Mouse (Mus musculus): ENCODE measurements around the gene Tlr3. TPM values are rescaled to one million over a fixed set of nuclear protein-coding genes. Genes with fewer than 3 reads are reported as not detected.

Tlr3 gene
- polyA plus RNA-seq, 1 experiment from 2014 or later: 2.0 TPM

DNA sequence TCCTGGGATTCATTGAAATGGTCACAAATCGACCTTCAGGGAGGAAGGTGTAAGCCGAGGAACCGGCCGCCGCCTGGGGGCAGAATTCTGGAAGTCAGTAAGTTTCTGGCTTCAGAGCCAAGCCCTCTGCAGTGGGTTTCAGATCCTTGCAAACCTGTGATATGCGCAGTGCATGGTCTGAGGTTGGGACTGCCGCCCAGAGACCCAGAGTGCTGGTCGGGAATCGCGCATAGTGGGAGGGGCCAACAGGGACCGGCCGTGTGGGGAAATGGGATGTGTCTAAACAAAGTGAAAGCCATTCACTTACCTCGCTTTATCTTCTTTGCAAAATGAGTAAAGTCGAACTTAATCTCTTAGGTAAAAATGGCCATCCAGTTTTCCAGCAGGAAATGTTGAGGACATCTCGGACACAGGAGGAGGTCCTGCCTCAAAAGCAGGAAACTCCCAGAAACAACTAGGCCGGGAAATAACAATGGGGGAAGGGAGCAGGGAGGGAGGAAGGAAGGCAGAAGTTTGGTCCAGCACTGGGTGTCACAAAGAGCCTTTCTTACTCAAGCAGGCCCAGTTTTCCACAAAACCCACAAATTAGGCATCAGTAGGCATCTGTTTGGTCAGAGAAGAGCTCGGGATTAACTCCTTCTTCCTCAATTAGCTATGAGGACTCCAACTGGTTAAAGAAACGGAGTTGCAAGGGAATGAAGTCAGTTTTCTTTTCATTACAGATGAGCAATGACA is 567 bp downstream of the Tlr3 start:
- no peak overlapping the region for H3K27ac ChIP-seq (replicated peaks; ENCODE audit: low read depth, low read length)

DNA sequence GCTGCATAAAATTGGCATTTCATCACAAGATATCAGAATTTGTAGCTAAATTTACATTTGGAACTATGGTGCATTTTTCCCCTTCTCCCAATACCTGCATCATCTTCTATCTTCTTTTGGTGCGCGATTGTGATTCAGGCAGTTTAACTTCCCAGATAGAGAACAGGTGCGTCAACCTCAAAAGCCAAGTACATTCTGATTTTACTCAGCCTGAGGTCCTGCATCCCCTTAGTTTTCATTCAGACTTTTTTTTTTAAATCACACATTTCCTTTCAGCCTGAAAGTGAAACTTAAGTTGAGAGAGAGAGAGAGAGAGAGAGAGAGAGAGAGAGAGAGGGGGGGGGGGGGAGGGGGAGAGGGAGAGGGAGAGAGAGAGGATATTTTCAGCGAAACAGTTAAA is 1.2 kb downstream of the Tlr3 start:
- no peaks in the 10 kb centered on the region for H3K9me3 ChIP-seq (ENCODE audit: control insufficient read depth, low read length)
- peak overlapping the region; percentile 53 for H3K4me2 ChIP-seq (ENCODE audit: low read length)
- 50% methylated on average over 4 of the region's 4 CpGs for WGBS
- DNase-seq: no peak
- H3K27ac ChIP-seq (replicated peaks; ENCODE audit: low read depth, low read length): no peak overlapping the region
- no peak for ATAC-seq (ENCODE audit: low FRiP score, low TSS enrichment)
- no peaks in the 10 kb centered on the region for H3K27me3 ChIP-seq (ENCODE audit: control insufficient read depth, insufficient read depth, low read length)
- peak overlapping the region; percentile 3; the same call in 1 of the 2 replicates for H3K4me3 ChIP-seq (replicated peaks; ENCODE audit: low read depth, low read length)
- no peak overlapping the region for H3K9ac ChIP-seq (replicated peaks; ENCODE audit: low read length)
- H3K4me1 ChIP-seq (ENCODE audit: control insufficient read depth, insufficient read depth, low read length): no peaks in the 10 kb centered on the region
- H3K36me3 ChIP-seq (ENCODE audit: control insufficient read depth, insufficient read depth, low read length): no peaks in the 10 kb centered on the region

More for the DNA sequence above, 567 bp downstream of the Tlr3 start:
- WGBS: 9% methylated on average over 18 of the region's 18 CpGs
- no peaks in the 10 kb centered on the region for H3K27me3 ChIP-seq (ENCODE audit: control insufficient read depth, insufficient read depth, low read length)
- DNase-seq (peak; percentile 67), ATAC-seq (ENCODE audit: low FRiP score, low TSS enrichment) (peak; percentile 62; the same call in 1 of the 2 replicates)
- H3K4me2 ChIP-seq (ENCODE audit: low read length): peak overlapping the region; percentile 53
- H3K9ac ChIP-seq (replicated peaks; ENCODE audit: low read length): no peak overlapping the region
- H3K9me3 ChIP-seq (ENCODE audit: control insufficient read depth, low read length): no peaks in the 10 kb centered on the region
- H3K4me1 ChIP-seq (ENCODE audit: control insufficient read depth, insufficient read depth, low read length): no peaks in the 10 kb centered on the region
- peak overlapping the region; percentile 3; the same call in 1 of the 2 replicates for H3K4me3 ChIP-seq (replicated peaks; ENCODE audit: low read depth, low read length)
- H3K36me3 ChIP-seq (ENCODE audit: control insufficient read depth, insufficient read depth, low read length): no peaks in the 10 kb centered on the region

DNA sequence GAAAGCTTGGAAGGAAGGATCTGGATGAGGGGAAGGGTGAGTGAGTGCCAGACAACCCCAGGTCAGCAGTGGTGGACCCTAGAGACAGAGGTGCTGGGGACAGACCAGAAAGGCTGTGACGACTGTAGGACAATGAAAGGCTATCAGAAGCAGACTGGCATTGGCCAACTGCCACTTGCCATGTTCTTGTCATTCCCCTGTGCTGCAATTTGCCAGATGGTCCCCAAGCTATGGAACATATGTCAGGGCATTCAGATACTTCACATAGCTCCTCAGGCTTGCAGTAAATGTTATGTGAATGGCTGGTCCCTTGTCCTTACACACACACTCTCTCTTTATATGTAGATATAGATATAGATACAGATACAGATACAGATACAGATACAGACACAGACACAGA is 27.6 kb downstream of the Tlr3 start:
- Histone ChIP-seq H3K9ac (replicated peaks; ENCODE audit: low read length) (no peak overlapping the region), H3K4me3 (replicated peaks; ENCODE audit: low read depth, low read length) (no peak overlapping the region), H3K36me3 (ENCODE audit: control insufficient read depth, insufficient read depth, low read length) (no peaks in the 10 kb centered on the region), H3K4me2 (ENCODE audit: low read length) (no peak overlapping the region), H3K9me3 (ENCODE audit: control insufficient read depth, low read length) (no peaks in the 10 kb centered on the region), H3K4me1 (ENCODE audit: control insufficient read depth, insufficient read depth, low read length) (peaks cover 15% of the 10 kb centered on the region), H3K27me3 (ENCODE audit: control insufficient read depth, insufficient read depth, low read length) (peaks cover 4% of the 10 kb centered on the region; the same call in 1 of the 2 replicates), H3K27ac (replicated peaks; ENCODE audit: low read depth, low read length) (no peak overlapping the region)
- DNase-seq (no peak), ATAC-seq (ENCODE audit: low FRiP score, low TSS enrichment) (no peak)
- 61% methylated on average over 1 of the region's 1 CpGs for WGBS

DNA sequence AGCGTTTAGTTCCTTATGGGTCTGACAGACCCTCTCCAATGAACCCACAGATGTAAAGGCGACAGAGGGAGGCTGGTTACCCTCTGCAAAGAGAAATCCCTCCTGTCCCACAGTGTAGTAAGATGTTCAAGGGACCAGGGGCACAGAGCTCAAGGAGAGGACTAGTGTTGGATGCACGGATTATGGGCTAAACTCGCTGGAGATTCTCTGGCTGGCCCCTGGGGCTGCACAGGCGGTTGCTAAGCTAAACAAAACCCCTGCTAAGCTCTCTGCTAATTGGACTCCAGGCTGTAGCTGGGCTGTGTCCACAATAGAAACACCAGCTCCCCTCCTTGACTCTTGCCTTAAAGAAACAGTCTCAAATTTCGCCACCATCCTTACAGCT is 28.9 kb downstream of the Tlr3 start, which contains the start of gene Fam149a:
Gene Fam149a, minus strand, starts transcription at position 329 of the 385 bp plus-strand sequence.
- Histone ChIP-seq H3K4me3 (replicated peaks; ENCODE audit: low read depth, low read length) (peak within 1 kb of the TSS; percentile 40), H3K9ac (replicated peaks; ENCODE audit: low read length) (peak within 1 kb of the TSS; percentile 62), H3K27ac (replicated peaks; ENCODE audit: low read depth, low read length) (no peak within 1 kb of the TSS), H3K36me3 (ENCODE audit: control insufficient read depth, insufficient read depth, low read length) (no peaks in the 10 kb centered on the region), H3K4me1 (ENCODE audit: control insufficient read depth, insufficient read depth, low read length) (peaks cover 15% of the 10 kb centered on the region), H3K9me3 (ENCODE audit: control insufficient read depth, low read length) (no peaks in the 10 kb centered on the region), H3K4me2 (ENCODE audit: low read length) (peak within 1 kb of the TSS; percentile 89), H3K27me3 (ENCODE audit: control insufficient read depth, insufficient read depth, low read length) (peaks cover 4% of the 10 kb centered on the region; the same call in 1 of the 2 replicates)
- WGBS: under 1% methylated on average over 6 of the region's 6 CpGs
- ATAC-seq (ENCODE audit: low FRiP score, low TSS enrichment) (peak; percentile 72; the same call in 1 of the 2 replicates), DNase-seq (peak; percentile 71)

DNA sequence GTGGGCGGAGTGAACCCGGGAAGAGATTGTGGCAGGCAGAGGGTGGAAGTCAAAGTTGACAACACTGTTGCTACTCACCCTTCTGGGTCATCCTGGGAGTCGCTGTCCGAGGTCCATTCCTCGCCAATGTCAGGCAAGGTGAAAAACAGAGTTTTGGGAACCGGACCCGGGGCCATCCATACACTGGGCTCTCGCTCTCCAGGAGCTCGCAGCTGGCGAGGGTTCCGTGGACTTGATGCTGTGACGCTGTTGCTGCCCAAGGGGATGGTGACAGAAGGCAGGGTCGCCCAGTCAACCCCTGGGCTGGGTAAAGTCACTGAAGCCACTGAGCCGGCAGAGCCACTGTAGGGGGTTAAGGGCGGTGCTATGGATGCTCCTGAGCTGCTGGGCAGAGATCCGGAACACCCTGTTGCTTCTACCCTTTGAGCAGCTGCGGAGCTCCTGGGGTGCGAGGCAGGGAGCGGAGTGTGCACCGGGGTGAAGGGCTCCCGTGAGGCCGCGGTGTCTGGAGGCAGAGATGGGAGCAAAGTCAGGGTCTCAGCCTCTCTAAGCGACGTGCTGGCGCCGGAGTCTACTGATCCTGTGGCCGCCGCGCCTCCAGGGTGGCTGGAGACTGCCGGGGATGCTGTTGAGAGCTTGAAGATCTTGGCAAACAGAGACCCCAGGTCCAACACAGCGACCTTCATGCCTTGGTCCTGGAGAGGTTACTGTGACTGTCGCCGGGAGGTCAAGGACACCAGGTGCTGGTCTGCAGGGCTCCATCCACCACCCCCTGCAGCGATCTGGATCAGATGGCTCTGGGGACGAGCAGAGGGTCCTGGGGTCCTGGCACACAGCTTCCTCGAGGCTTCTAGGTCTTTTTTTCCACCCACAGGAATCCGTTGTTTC is 29.6 kb downstream of the Tlr3 start:
- H3K4me2 ChIP-seq (ENCODE audit: low read length): peak overlapping the region; percentile 89
- H3K36me3 ChIP-seq (ENCODE audit: control insufficient read depth, insufficient read depth, low read length): no peaks in the 10 kb centered on the region
- 3% methylated on average over 38 of the region's 38 CpGs for WGBS
- H3K4me1 ChIP-seq (ENCODE audit: control insufficient read depth, insufficient read depth, low read length): peaks cover 15% of the 10 kb centered on the region
- H3K4me3 ChIP-seq (replicated peaks; ENCODE audit: low read depth, low read length): peak overlapping the region; percentile 40
- DNase-seq (peak; percentile 47), ATAC-seq (ENCODE audit: low FRiP score, low TSS enrichment) (peak; percentile 63)
- no peaks in the 10 kb centered on the region for H3K9me3 ChIP-seq (ENCODE audit: control insufficient read depth, low read length)
- H3K27ac ChIP-seq (replicated peaks; ENCODE audit: low read depth, low read length): no peak overlapping the region
- H3K27me3 ChIP-seq (ENCODE audit: control insufficient read depth, insufficient read depth, low read length): peaks cover 4% of the 10 kb centered on the region; the same call in 1 of the 2 replicates
- peak overlapping the region; percentile 62 for H3K9ac ChIP-seq (replicated peaks; ENCODE audit: low read length)

DNA sequence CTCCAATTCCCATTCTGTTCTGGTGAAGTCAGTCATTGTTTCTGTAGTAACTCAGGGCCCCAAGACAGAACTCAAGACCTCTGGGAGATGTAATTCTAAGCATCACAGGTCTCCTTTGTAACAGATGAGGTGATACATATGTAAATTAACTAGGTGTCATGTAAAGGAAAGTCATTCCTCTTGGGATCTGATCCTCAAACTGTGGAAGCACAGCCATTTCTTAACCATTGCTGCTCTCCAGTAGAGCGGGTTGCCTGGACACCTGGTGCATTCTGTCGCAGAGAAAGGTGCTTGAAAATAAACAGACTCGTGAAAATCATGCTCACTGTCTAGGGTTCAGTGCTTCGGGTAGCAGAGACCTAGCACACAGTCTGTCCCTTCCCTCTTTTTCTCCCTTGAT is 30.3 kb downstream of the Tlr3 start:
- Histone ChIP-seq H3K9ac (replicated peaks; ENCODE audit: low read length) (no peak overlapping the region), H3K36me3 (ENCODE audit: control insufficient read depth, insufficient read depth, low read length) (no peaks in the 10 kb centered on the region), H3K4me3 (replicated peaks; ENCODE audit: low read depth, low read length) (no peak overlapping the region), H3K27me3 (ENCODE audit: control insufficient read depth, insufficient read depth, low read length) (peaks cover 4% of the 10 kb centered on the region; the same call in 1 of the 2 replicates), H3K9me3 (ENCODE audit: control insufficient read depth, low read length) (no peaks in the 10 kb centered on the region), H3K27ac (replicated peaks; ENCODE audit: low read depth, low read length) (no peak overlapping the region), H3K4me2 (ENCODE audit: low read length) (no peak overlapping the region), H3K4me1 (ENCODE audit: control insufficient read depth, insufficient read depth, low read length) (peaks cover 15% of the 10 kb centered on the region)
- 12% methylated on average over 4 of the region's 4 CpGs for WGBS
- no peak for DNase-seq
- no peak for ATAC-seq (ENCODE audit: low FRiP score, low TSS enrichment)

DNA sequence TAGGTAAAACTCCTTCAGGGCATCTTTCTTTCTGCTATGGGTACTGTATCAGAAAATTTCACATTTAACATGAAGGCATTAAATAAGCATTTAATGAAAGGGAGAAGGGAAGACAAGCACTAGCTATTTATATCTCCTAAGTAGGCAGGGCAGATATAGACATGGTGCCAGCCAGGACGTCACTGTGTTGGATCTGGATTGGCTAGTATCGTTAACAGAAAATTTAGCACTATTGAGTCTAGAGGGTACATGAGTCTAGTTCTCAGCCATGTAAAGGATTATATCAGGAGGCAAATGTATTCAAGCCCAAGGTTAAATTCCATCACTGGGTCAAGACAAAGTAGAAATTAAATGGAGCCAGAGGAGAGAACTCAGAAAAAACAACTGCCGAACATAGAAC is 36.8 kb downstream of the Tlr3 start:
- Histone ChIP-seq H3K27ac (replicated peaks; ENCODE audit: low read depth, low read length) (no peak overlapping the region), H3K4me3 (replicated peaks; ENCODE audit: low read depth, low read length) (no peak overlapping the region), H3K27me3 (ENCODE audit: control insufficient read depth, insufficient read depth, low read length) (no peaks in the 10 kb centered on the region), H3K9me3 (ENCODE audit: control insufficient read depth, low read length) (no peaks in the 10 kb centered on the region), H3K4me2 (ENCODE audit: low read length) (no peak overlapping the region), H3K36me3 (ENCODE audit: control insufficient read depth, insufficient read depth, low read length) (no peaks in the 10 kb centered on the region), H3K4me1 (ENCODE audit: control insufficient read depth, insufficient read depth, low read length) (no peaks in the 10 kb centered on the region), H3K9ac (replicated peaks; ENCODE audit: low read length) (no peak overlapping the region)
- 82% methylated on average over 3 of the region's 3 CpGs for WGBS
- ATAC-seq (ENCODE audit: low FRiP score, low TSS enrichment): no peak
- DNase-seq: no peak

DNA sequence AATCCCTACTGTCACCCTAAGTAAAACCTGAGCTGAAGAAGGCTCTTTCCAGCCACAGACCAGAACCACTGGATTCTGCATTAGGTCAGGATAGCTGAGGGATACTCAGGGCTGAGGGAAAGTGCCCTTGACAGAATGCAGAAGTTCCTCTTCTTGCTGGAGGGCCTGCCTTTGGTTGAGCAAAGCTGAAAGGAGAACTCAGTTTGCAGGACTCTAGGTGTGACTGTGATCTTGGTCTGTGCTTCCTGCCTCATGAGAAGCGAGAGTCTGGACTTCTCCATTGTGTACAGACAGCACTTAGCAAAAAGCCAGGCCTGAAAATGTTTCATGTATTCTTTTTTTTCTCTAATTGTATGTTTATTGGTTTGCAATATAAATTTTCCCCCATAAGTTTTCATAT is 43.7 kb downstream of the Tlr3 start:
- DNase-seq (no peak), ATAC-seq (ENCODE audit: low FRiP score, low TSS enrichment) (no peak)
- H3K4me1 ChIP-seq (ENCODE audit: control insufficient read depth, insufficient read depth, low read length): no peaks in the 10 kb centered on the region
- H3K27me3 ChIP-seq (ENCODE audit: control insufficient read depth, insufficient read depth, low read length): no peaks in the 10 kb centered on the region
- H3K27ac ChIP-seq (replicated peaks; ENCODE audit: low read depth, low read length): no peak overlapping the region
- no peaks in the 10 kb centered on the region for H3K9me3 ChIP-seq (ENCODE audit: control insufficient read depth, low read length)
- no peak overlapping the region for H3K4me3 ChIP-seq (replicated peaks; ENCODE audit: low read depth, low read length)
- H3K9ac ChIP-seq (replicated peaks; ENCODE audit: low read length): no peak overlapping the region
- 87% methylated on average over 1 of the region's 1 CpGs for WGBS
- no peak overlapping the region for H3K4me2 ChIP-seq (ENCODE audit: low read length)
- H3K36me3 ChIP-seq (ENCODE audit: control insufficient read depth, insufficient read depth, low read length): no peaks in the 10 kb centered on the region

Data from midbrain, embryonic 14.5 days (tissue).